Mouse (Mus musculus) stomach, embryonic 15.5 days (tissue): Measurements from ENCODE around the gene Tubb1. TPM values are rescaled to one million over a fixed set of nuclear protein-coding genes. Genes with fewer than 3 reads are reported as not detected.
A peak's percentile ranks its signal among the peaks of the same experiment; 100 is the strongest.

Experiments used
- ATAC-seq: fragments of 200-750 bp; cut with Nextera tagmentation; 2 replicates; pipeline ENCODE4 v1.8.0; 2017; ENCODE audit warnings: low read depth, moderate number of reproducible peaks, moderate TSS enrichment; ENCODE audit not compliant: insufficient read depth, low FRiP score
- H3K27ac ChIP-seq: fragments of 300-500 bp; sonication (generic); 2 replicates; pipeline ENCODE4 v1.5.1; 2015; ENCODE audit warnings: mild to moderate bottlenecking, inconsistent platforms
- H3K27me3 ChIP-seq: fragments of 300-500 bp; sonication (generic); replicated peaks from 2 replicates; pipeline ENCODE4 v1.6.1; 2015; ENCODE audit warnings: inconsistent platforms
- H3K36me3 ChIP-seq: fragments of 300-500 bp; sonication (generic); 2 replicates; pipeline ENCODE4 v1.6.1; 2015; ENCODE audit warnings: inconsistent platforms
- H3K4me1 ChIP-seq: fragments of 300-500 bp; sonication (generic); 2 replicates; pipeline ENCODE4 v1.6.1; 2015; ENCODE audit warnings: inconsistent platforms
- H3K4me2 ChIP-seq: fragments of 300-500 bp; sonication (generic); 2 replicates; pipeline ENCODE4 v1.6.1; 2015; ENCODE audit warnings: mild to moderate bottlenecking, inconsistent platforms
- H3K4me3 ChIP-seq: fragments of 300-500 bp; sonication (generic); replicated peaks from 2 replicates; pipeline ENCODE4 v1.5.1; 2015; ENCODE audit warnings: inconsistent platforms
- H3K9ac ChIP-seq: fragments of 300-500 bp; sonication (generic); 2 replicates; pipeline ENCODE4 v1.6.1; 2015; ENCODE audit warnings: inconsistent platforms
- H3K9me3 ChIP-seq: fragments of 300-500 bp; sonication (generic); 2 replicates; pipeline ENCODE4 v1.6.1; 2016; ENCODE audit warnings: inconsistent platforms
- WGBS: fragments of 180-500 bp; shearing (Covaris S2); methylation state at CpG from one replicate; pipeline ENCODE4 v1.1.7; 2015; 5-methylcytosine and 5-hydroxymethylcytosine counted together
- polyA plus RNA-seq: library from polyadenylated mRNA; unstranded; fragments of >200 nt; fragmentation: Nextera tagmentation; extraction: Ambion mirVana; gene quantifications from 2 replicates; pipeline ENCODE4 v1.2.1, GENCODE M21; 2015

Tubb1 gene
- polyA plus RNA-seq, 1 experiment from 2014 or later, result 2.3 TPM

- no peak overlapping the region for H3K4me2 ChIP-seq
- no peaks in the 10 kb centered on the region for H3K27me3 ChIP-seq
- no peak overlapping the region for H3K27ac ChIP-seq
- WGBS, result 65% methylated on average over 6 of the region's 6 CpGs
- H3K9ac ChIP-seq, result no peak overlapping the region
- peaks cover 11% of the 10 kb centered on the region; the same call in 1 of the 2 replicates for H3K4me1 ChIP-seq
- no peaks in the 10 kb centered on the region for H3K9me3 ChIP-seq
- no peaks in the 10 kb centered on the region for H3K36me3 ChIP-seq
- H3K4me3 ChIP-seq, result no peak overlapping the region
- ATAC-seq, result no peak
Measured at GRCm38 (mm10) chr2:174445018-174445417, 5.5 kb upstream of the Tubb1 start.

DNA sequence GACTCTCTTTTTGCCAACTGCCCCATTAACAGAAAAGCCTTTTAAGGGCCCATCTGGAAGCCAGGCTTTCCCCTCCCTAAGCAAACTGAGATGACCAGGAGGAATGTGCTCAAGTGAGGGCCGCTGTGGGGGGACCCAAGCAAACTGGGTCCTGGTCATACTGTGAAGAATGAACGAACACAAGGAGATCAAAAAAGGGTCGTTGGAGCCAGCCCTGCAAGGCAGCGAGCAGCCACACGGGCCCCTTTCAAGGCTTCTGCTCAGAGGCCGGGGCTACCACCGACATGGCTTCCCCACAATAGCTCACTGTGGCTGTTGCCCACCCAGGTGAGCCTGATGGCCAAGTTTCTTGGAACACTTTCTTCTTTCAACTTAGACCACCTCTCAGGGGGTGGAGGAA lies 4.0 kb upstream of the Tubb1 start:
- H3K9ac ChIP-seq, result no peak overlapping the region
- H3K36me3 ChIP-seq, result no peaks in the 10 kb centered on the region
- H3K4me3 ChIP-seq, result no peak overlapping the region
- no peak overlapping the region for H3K4me2 ChIP-seq
- H3K27ac ChIP-seq, result no peak overlapping the region
- peaks cover 11% of the 10 kb centered on the region; the same call in 1 of the 2 replicates for H3K4me1 ChIP-seq
- WGBS, result 49% methylated on average over 7 of the region's 7 CpGs
- no peak for ATAC-seq
- H3K27me3 ChIP-seq, result no peaks in the 10 kb centered on the region
- H3K9me3 ChIP-seq, result no peaks in the 10 kb centered on the region

DNA sequence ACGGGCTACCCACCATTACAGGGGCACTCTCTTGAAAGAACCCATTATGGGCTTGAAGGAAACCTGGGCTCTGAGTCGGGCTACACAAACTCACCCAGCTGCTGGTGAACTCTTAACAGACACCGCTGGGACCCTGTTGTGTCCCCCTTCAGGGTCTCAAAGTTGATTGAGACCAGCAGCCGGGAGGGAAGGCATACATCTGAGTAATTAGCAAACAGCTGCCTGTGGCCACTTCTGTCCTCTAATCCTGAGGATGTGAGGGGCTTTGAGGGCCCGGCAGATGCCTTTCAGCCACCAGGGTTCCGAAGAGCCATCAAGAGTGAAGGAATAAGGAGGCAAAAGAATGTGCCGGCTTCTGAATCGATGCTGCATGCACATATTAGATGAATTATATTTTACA lies 3.6 kb upstream of the Tubb1 start:
- no peak overlapping the region for H3K27ac ChIP-seq
- no peak overlapping the region for H3K4me3 ChIP-seq
- no peaks in the 10 kb centered on the region for H3K9me3 ChIP-seq
- ATAC-seq, result no peak
- no peak overlapping the region for H3K9ac ChIP-seq
- no peaks in the 10 kb centered on the region for H3K27me3 ChIP-seq
- H3K36me3 ChIP-seq, result no peaks in the 10 kb centered on the region
- H3K4me1 ChIP-seq, result peaks cover 7% of the 10 kb centered on the region; the same call in 1 of the 2 replicates
- 66% methylated on average over 8 of the region's 8 CpGs for WGBS
- H3K4me2 ChIP-seq, result no peak overlapping the region

DNA sequence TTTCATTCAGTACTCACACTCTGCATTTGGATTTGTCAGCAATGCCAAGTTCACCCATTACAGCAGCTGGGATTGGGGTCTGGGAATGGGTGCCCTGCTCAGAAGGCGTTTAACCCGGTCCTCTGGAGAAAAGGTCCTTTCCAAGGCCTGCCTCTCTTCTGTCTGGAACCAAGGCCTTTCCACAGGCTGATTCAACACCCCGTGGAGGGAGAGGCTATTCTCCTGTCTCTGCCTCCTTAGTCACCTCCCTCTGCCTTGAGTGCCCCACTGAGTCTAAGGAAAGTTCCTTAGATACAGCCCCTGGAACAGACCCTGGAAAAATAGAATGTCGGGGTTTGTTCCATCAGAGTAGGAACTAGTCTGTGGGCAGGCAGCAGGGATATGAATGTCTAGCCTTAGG lies 2.1 kb upstream of the Tubb1 start:
- Histone ChIP-seq H3K27ac (no peak overlapping the region), H3K36me3 (no peaks in the 10 kb centered on the region), H3K9ac (no peak overlapping the region), H3K27me3 (no peaks in the 10 kb centered on the region), H3K9me3 (no peaks in the 10 kb centered on the region), H3K4me2 (no peak overlapping the region), H3K4me1 (peaks cover 4% of the 10 kb centered on the region; the same call in 1 of the 2 replicates), H3K4me3 (no peak overlapping the region)
- 80% methylated on average over 4 of the region's 4 CpGs for WGBS
- ATAC-seq, result no peak

DNA sequence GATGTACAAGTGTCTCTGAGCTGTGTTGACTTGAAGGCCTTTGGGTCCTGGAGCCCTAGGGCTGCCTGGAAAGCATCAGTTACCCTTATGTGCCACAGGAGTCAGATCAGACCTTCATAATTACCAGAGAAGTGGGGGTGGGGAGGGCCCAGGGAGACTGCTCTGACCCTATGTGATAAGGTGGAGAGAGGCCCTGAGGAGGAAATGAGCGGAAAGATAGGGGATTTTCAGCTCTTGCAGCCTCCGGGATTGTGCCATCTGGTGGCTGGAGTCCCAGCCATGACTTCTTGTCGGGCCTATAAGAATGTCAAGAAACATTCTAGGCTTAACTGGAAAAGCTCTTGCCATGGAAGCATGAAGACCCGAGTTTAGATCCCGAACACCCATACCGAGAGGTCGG lies 3.2 kb downstream of the Tubb1 start:
- Histone ChIP-seq H3K4me3 (no peak overlapping the region), H3K4me2 (no peak overlapping the region), H3K27ac (no peak overlapping the region), H3K9ac (no peak overlapping the region), H3K9me3 (no peaks in the 10 kb centered on the region), H3K27me3 (no peaks in the 10 kb centered on the region), H3K4me1 (no peaks in the 10 kb centered on the region), H3K36me3 (no peaks in the 10 kb centered on the region)
- ATAC-seq, result peak; percentile 94
- 64% methylated on average over 7 of the region's 7 CpGs for WGBS

DNA sequence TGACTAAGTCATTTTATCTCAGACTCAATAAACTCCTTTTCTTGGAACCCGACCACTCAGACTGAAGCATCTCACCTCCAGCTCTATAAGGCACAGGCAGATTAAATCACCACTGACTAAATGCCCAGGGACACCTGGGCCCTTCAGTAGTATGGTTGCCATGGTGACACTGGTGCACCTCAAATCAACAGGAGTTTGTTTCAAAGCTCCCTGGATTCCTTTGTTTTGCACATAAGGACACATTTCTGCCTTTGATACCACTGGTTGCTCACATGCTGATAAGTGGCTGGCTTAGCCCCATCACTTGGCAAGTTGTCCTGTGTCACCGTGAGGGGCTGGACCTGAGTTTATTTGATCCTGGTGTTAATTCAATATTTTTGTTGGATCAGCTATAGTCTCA lies 8.9 kb downstream of the Tubb1 start:
- 62% methylated on average over 2 of the region's 2 CpGs for WGBS
- H3K36me3 ChIP-seq, result peaks cover 23% of the 10 kb centered on the region
- H3K9me3 ChIP-seq, result no peaks in the 10 kb centered on the region
- no peak overlapping the region for H3K27ac ChIP-seq
- no peak overlapping the region for H3K4me2 ChIP-seq
- peaks cover 7% of the 10 kb centered on the region for H3K4me1 ChIP-seq
- no peak for ATAC-seq
- no peaks in the 10 kb centered on the region for H3K27me3 ChIP-seq
- no peak overlapping the region for H3K9ac ChIP-seq
- no peak overlapping the region for H3K4me3 ChIP-seq

DNA sequence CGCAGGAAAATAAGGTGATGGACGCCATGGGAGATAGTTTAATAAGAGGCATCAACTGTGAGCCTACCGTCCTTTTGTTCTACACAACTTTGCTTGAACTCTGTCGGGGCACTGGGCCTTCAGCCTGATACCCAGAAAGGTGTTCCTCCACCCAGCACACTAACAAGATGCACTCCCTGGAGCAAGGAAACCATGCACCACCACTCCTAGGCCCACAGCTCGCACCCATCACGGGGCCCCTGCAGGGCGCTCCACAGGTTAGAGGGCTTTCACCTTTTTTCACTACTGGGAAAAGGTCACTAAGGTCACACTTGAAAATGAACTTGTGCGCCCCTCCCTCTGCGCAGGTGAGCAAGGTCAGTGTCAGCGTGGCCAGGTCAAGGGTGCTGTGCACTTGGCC lies 12.9 kb downstream of the Tubb1 start:
- Histone ChIP-seq H3K4me3 (peak overlapping the region; percentile 70), H3K4me2 (peak overlapping the region; percentile 97), H3K4me1 (peaks cover 7% of the 10 kb centered on the region), H3K27ac (peak overlapping the region; percentile 67), H3K27me3 (no peaks in the 10 kb centered on the region), H3K9me3 (no peaks in the 10 kb centered on the region), H3K9ac (peak overlapping the region; percentile 79), H3K36me3 (peaks cover 35% of the 10 kb centered on the region)
- ATAC-seq, result no peak
- WGBS, result 36% methylated on average over 10 of the region's 10 CpGs

- Histone ChIP-seq H3K4me1 (peaks cover 7% of the 10 kb centered on the region), H3K36me3 (peaks cover 35% of the 10 kb centered on the region)
- 2% methylated on average over 48 of the region's 48 CpGs for WGBS
Measured at GRCm38 (mm10) chr2:174463789-174464523, 13.5 kb downstream of the Tubb1 start, which contains the start of gene Atp5e. Gene Atp5e, minus strand, starts transcription at chr2:174464105.

DNA sequence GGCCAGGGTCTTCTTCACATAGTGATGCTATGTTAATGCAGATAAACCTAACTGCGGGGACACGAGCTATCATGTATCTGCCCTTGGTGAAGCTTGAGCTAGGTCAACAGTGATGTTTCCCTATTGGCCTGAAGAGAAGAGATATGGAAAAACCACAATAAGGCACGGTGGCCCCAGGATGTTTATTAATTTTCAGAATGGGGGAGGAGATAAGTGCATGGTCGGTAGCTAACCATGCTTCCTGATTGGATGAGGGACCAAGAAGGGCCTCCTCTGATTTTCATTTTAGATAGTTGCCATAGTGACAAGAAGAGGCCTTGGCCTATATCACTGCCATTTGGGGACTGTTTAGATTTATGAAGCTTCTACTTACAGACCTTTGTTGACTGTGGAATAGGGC lies 19.8 kb downstream of the Tubb1 start:
- Histone ChIP-seq H3K4me3 (no peak overlapping the region), H3K4me2 (no peak overlapping the region), H3K36me3 (peaks cover 12% of the 10 kb centered on the region; the same call in 1 of the 2 replicates), H3K4me1 (peaks cover 17% of the 10 kb centered on the region), H3K27ac (no peak overlapping the region), H3K9me3 (no peaks in the 10 kb centered on the region), H3K9ac (no peak overlapping the region), H3K27me3 (no peaks in the 10 kb centered on the region)
- ATAC-seq, result no peak
- WGBS, result 68% methylated on average over 4 of the region's 4 CpGs

More at GRCm38 (mm10) chr2:174463789-174464523, 13.5 kb downstream of the Tubb1 start, which contains the start of gene Atp5e:
- Histone ChIP-seq H3K9me3 (no peaks in the 10 kb centered on the region), H3K4me2 (peak within 1 kb of the TSS; percentile 97), H3K4me3 (peak within 1 kb of the TSS; percentile 70), H3K27me3 (no peaks in the 10 kb centered on the region), H3K27ac (peak within 1 kb of the TSS; percentile 67), H3K9ac (peak within 1 kb of the TSS; percentile 79)
- peak; percentile 100 for ATAC-seq

DNA sequence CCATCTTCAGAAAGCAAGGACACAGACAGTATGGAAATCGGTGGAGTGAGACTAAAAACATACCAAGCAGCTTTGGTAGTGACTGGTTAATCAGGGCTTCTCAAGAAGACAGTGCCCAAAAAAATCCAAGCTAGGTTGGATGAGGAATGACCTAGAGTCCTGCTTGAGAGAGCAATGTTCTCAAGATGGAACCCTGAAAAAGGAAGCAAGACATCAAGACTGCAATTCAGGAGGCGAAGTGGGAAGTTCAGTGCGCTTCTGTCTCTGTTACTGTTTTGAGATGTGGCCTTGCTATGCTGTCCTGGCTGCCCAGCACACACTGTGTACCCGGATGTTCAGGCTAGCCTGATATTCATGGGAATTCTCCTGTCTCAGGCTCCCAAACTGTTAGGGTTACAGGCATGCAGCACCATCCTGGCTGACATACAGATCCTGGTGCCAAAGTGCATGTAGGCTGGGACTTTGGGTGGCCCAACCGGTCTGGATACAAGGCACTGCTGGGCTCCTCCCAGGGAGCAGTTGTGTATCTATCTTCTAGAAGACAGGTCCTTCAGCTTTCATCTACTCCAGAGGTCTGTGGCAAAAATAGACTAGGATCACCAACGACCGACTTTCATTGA lies 20.4 kb downstream of the Tubb1 start:
- H3K4me2 ChIP-seq, result no peak overlapping the region
- 87% methylated on average over 7 of the region's 7 CpGs for WGBS

DNA sequence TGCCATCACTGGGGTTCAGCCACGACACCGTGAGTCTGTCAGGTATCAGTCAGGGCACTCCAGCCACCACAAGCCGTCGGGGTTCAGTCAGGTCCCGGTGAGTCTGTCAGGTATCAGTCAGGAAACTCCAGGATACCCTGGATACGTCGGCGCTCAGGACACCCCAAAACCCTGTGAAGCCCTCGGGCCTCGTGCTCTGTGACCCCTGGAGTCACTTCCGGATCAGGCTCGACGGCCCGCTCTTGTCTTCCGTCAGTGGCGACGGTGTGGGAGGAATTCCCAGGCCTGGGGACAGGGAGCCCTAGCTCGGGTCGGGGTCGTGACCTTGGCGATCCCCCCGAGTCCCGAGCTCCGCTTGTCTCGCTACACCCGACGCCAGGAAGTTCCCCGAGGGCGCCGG lies 21.9 kb downstream of the Tubb1 start:
- Histone ChIP-seq H3K4me2 (peak overlapping the region; percentile 73), H3K36me3 (peaks cover 3% of the 10 kb centered on the region; the same call in 1 of the 2 replicates), H3K4me1 (peaks cover 17% of the 10 kb centered on the region), H3K27me3 (no peaks in the 10 kb centered on the region), H3K27ac (peak overlapping the region; percentile 79), H3K9me3 (no peaks in the 10 kb centered on the region), H3K4me3 (peak overlapping the region; percentile 80), H3K9ac (peak overlapping the region; percentile 85)
- peak; percentile 4; the same call in 1 of the 2 replicates for ATAC-seq
- 8% methylated on average over 30 of the region's 30 CpGs for WGBS

More for the DNA sequence above, 20.4 kb downstream of the Tubb1 start:
- Histone ChIP-seq H3K9me3 (no peaks in the 10 kb centered on the region), H3K27ac (no peak overlapping the region), H3K4me3 (no peak overlapping the region), H3K27me3 (no peaks in the 10 kb centered on the region), H3K9ac (no peak overlapping the region), H3K36me3 (peaks cover 9% of the 10 kb centered on the region; the same call in 1 of the 2 replicates), H3K4me1 (peaks cover 17% of the 10 kb centered on the region)
- no peak for ATAC-seq
